Mouse (Mus musculus): Measurements from ENCODE around the gene Fgf3.

Gene Fgf3

DNA sequence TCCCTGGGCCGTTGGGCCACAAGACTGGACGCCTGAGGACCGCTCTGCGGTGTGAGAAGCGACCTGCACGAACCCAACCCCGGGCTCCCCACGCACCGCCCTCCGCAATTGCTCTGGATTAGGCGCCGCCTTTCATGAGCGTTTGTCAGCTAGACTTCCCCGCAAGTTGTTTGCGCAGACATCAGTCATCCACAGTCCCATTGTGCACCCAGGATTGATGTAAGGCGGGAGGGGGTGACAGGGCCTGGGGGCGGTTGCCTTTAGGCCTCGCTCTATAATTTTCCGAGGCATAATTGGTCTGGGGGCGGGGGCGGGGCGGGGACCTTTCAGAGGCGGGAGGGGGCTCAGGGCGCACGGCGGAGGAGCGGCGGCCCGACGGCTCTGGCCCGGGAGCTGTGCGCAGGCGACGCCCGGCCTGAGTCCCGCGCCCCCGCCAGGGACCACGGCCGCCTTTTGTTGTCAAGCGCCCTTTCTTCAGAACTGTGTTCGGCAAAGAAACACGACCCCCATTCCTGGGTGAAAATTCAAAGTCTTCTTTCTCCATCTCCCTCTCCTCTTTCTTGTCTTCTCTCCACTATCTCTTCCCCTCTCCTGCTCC lies at the start of gene Fgf3:
TSS of gene Fgf3 (plus strand) at position 193 of the 598 bp plus-strand sequence.
- no peak for DNase-seq (ENCODE audit: low read depth, low spot score)

DNA sequence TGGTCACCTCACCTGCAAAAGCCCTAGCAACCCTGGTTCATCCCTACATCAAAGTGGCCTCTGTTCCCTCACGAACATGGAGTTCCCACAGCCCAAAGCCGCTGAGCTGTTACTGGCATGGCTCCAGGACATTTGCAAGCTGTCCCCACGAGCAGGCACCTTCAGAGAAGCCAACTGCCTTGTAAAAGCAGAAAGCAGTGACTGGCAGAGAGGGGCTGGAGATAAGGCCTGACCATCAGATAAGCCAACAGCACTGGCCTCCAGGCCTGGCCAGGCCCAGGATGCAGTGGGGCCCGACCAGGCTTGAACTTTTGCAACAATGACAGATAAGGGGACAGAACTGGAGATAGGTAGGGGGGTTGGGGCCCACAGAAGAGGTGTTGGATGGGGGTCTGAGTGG lies 49.3 kb upstream of the Fgf3 start:
- DNase-seq (ENCODE audit: low read depth, low spot score) = no peak

GRCm38 (mm10) chr7:144789601-144790556 lies 48.0 kb upstream of the Fgf3 start:
- DNase-seq (ENCODE audit: low read depth, low spot score) = peak; percentile 69

GRCm38 (mm10) chr7:144791426-144791825 lies 46.5 kb upstream of the Fgf3 start:
- peak; percentile 52 for DNase-seq (ENCODE audit: low read depth, low spot score)

GRCm38 (mm10) chr7:144793296-144793695 lies 44.6 kb upstream of the Fgf3 start:
- no peak for DNase-seq (ENCODE audit: low read depth, low spot score)

- no peak for DNase-seq (ENCODE audit: low read depth, low spot score)
These were observed 41.9 kb upstream of the Fgf3 start for GRCm38 (mm10) chr7:144795976-144796474.

- no peak for DNase-seq (ENCODE audit: low read depth, low spot score)
These were observed 40.7 kb upstream of the Fgf3 start for GRCm38 (mm10) chr7:144796986-144797735.

DNA sequence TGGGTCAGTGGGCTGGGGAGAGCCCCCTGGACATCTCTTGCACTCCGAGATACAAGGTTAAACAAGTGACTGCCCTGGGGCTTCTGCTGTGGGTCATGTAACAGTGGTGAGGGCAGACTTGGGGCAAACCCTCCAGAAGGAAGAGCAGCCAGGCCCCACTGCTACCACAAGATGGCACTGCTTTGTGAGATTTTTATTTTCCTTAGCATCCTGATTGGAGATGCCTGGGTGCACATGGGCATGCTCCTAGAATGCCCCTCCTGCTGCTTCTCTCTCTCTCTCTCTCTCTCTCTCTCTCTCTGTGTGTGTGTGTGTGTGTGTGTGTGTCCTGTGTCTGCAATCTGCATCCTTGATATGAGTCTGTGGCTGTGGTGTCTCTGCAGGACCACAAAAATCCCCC lies 39.4 kb upstream of the Fgf3 start:
- peak; percentile 62 for DNase-seq (ENCODE audit: low read depth, low spot score)

DNA sequence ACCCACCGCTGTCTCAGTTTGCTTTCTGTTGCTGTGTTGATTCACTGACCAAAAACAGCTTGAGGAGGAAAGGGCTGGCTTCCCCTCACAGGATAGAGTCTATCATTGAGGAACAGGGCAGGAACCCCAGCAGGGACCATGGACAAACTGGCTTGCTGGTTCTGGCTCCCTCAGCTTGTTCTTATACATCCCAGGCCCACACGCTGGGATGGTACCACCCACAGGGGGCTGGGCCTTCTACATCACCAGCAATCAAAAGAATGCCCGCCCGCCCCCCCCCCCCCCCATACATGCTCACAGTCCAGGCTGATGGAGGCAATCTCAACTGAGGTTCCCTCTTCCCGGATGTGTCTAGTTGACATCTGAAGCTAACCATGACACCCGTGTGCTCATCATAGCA lies 30.8 kb upstream of the Fgf3 start:
- no peak for DNase-seq (ENCODE audit: low read depth, low spot score)

GRCm38 (mm10) chr7:144807976-144808577 lies 29.8 kb upstream of the Fgf3 start:
- DNase-seq (ENCODE audit: low read depth, low spot score) = no peak

GRCm38 (mm10) chr7:144811521-144811920 lies 26.4 kb upstream of the Fgf3 start:
- no peak for DNase-seq (ENCODE audit: low read depth, low spot score)

- peak; percentile 85 for DNase-seq (ENCODE audit: low read depth, low spot score)
These were observed 16.0 kb upstream of the Fgf3 start for GRCm38 (mm10) chr7:144821901-144822300.

DNA sequence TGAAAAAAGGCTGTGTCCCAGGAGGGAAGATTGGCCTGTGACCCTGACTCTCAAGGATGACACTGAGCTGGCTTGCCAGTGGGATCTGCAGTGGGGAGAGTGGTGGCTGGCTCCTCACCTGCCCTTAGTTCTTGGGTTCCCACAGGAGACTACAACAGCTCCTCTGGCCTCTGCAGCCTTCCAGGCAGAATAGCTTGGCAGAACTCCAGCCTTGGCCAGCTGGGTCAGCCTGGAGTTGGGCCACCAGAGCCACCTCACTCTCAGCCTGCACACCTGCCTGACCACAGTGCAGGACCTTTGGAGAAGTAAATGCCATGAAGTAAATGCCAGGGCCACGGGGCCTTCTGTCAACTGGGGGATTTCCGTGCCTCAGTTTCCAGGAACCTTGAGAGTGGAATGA lies 13.9 kb upstream of the Fgf3 start:
- DNase-seq (ENCODE audit: low read depth, low spot score) = no peak

DNA sequence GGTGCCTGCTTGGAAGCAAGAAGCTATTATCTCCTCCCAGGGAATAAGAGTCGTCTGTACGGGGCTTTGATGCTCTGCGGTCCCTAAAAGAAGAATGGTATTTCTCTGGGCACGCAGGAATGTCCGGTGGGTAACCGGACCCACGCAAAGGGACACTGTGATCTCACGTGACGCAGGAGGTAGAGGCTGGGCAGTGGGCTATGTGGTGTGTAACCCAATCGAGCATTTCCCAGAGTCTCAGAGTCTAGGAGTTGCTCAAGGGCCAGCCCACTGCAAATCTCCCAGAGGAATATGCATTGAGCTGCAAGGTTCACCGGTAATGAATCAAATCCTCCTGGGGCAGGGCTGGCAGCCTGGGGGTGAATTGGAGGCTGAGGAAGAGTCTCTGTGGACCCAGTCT lies 9.5 kb upstream of the Fgf3 start:
- DNase-seq (ENCODE audit: low read depth, low spot score) = no peak

DNA sequence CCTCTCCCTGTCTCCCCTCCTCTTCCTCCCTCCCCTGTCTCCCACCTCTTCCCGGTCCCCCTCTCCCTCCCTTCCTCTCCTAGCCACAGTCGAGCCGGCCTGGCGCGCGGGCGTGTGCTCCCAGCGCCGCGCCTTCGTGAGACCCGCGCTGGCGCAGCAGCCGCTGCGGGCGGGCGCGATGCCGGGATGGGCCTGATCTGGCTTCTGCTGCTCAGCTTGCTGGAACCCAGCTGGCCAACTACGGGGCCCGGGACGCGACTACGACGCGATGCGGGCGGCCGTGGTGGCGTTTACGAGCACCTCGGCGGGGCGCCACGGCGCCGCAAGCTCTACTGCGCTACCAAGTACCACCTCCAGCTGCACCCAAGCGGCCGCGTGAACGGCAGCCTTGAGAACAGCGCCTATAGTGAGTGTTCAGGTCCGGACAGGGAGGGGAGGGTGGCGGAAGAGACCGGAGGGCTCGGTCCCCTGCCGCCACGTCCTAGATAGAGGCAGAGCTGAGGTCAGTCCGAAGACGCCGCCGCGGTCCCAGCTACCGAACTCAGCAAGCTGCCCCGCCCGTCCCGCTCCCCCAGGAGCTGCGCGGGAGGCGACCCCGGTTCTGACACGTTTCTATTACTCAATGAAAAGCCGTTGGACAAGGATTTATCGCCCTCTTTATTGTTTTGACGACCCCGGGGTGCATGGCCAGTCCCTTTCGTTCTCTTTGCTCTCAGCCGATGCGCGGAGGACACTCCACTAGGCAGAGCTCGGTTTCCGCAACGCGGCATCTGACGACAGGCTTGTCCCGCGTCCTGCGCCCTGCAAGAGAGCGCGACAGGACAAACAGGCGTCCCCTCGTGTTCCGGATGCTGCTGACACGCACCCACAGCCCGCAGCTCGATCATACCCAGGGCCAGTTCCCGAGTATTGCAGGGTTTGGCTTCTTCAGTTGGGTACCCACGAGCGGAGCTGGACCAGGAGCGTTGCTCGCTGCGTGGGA lies 930 bp downstream of the Fgf3 start:
- peak; percentile 62 for DNase-seq (ENCODE audit: low read depth, low spot score)

GRCm38 (mm10) chr7:144846158-144846557 lies 8.3 kb downstream of the Fgf3 start:
- peak; percentile 80 for DNase-seq (ENCODE audit: low read depth, low spot score)

- DNase-seq (ENCODE audit: low read depth, low spot score) = no peak
These were observed 9.2 kb downstream of the Fgf3 start, which contains the start of gene Fgf4 for GRCm38 (mm10) chr7:144847067-144847466. TSS of gene Fgf4 (plus strand) at chr7:144847367.

DNA sequence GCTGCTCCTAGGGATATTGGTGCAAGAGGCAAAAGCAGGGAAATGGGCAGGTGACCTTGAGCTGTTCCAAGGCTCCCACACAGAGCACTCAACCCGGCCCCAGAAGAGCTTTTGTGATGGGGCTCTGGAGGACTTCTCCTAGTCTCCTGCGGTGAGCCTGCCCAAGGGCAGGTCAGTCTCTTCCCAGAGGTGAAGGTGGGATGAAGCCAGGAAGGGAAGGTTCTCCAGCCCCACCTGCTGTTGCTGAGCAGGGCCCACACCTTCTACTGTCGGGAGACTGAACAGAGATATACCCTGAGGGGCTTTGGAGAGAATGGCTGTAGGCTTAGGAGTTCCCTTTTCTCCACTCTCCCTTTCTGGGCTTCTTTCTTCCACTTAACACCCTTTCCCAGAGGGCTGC lies 13.4 kb downstream of the Fgf3 start:
- DNase-seq (ENCODE audit: low read depth, low spot score) = peak; percentile 92

- peak; percentile 61 for DNase-seq (ENCODE audit: low read depth, low spot score)
These were observed 17.1 kb downstream of the Fgf3 start for GRCm38 (mm10) chr7:144854966-144855365.

DNA sequence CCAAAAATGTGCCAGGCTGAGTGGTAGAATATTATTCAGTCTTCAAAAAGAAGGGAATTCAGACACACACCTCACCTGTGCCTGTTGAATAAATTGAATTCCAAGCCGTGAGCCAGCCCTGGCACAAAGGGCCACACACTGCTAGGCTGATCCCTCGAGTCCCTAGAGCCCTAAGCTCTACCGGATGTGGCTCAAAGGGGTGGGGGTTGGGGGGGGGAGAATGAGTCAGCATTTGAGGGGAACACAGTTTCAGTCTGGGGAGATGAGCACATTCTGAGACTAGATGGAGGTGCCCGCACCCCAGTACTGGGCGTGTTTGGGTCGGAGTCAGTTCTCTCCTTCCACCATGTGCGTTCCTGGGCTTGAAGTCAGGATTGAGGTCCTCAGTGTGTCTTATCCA lies 19.3 kb downstream of the Fgf3 start:
- DNase-seq (ENCODE audit: low read depth, low spot score) = peak; percentile 85
